Mouse (Mus musculus): ENCODE measurements around the gene Gatad2b. TPM values are rescaled to one million over a fixed set of nuclear protein-coding genes. Genes with fewer than 3 reads are reported as not detected.
A peak's percentile ranks its signal among the peaks of the same experiment; 100 is the strongest.

Gatad2b gene
- polyA plus RNA-seq, 1 experiment = 0.37 TPM

DNA sequence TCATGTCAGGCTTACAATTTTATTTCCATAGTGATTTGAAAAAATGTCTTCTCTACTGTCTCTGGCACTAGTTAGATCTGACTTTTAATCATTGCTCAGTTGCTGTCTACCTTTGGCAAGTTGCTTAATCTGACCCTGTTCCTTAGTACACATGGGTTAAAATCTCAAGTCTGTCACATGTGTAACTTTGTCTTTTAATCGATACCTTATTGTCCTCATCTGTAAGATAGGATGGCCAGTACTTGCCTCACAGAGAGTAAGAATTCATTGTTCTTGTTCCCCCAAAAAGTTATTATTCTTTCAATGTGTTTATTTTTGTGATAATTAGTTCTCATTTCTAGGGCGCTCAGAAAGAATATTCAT lies 1.0 kb upstream of the Gatad2b start:
- Histone ChIP-seq H3K4me1 (ENCODE audit: control insufficient read depth) (peaks cover 43% of the 10 kb centered on the region), H3K27me3 (ENCODE audit: control insufficient read depth) (no peaks in the 10 kb centered on the region), H3K36me3 (ENCODE audit: control insufficient read depth) (peaks cover 16% of the 10 kb centered on the region), H3K9me3 (ENCODE audit: control insufficient read depth, low read length) (no peaks in the 10 kb centered on the region), H3K4me3 (replicated peaks) (peak overlapping the region; percentile 92)
- no peak for TF ChIP-seq GATA1 (IDR thresholded peaks at IDR 0.05; ENCODE audit: low read length)
- TF ChIP-seq TAL1 (IDR thresholded peaks at IDR 0.05; ENCODE audit: low read length) = no peak

DNA sequence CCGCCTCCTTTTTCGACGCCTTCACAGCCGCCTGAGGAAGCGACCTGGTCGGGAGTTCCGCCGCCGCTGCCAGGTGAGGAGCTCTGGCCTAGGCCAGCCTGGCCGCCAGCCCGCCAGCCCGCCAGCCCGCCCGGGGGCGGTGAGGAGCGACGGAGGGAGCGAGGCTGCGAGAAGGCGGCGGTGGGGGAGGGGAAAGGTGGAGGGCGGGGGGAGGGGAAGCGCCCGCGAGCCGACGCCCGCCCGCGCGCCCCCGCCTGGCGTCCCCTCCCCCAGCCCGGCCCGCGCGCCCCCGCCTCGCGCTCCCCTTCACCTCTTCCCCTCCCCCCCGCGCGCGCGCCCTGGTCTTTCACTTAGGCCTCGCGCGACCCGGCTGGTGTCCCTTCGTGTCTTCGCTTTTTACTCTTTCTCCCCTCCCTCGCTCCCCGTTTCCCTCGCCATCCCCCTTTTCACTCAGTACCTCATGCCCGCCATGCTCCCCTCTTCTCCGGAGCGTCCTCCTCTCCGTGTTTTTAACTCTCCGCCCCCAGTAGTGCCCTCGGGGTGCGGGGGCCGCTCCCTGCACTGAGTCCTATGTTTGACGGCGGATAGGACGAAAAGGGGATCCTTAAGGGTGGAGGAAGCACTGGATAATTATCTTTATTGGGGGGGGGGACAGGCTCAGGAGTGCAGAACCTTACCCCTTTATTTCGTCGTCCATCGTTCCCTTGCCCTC lies 530 bp downstream of the Gatad2b start:
- no peak for TF ChIP-seq TAL1 (IDR thresholded peaks at IDR 0.05; ENCODE audit: low read length)
- TF ChIP-seq GATA1 (IDR thresholded peaks at IDR 0.05; ENCODE audit: low read length) = no peak
- peak overlapping the region; percentile 92 for H3K4me3 ChIP-seq (replicated peaks)
- H3K27me3 ChIP-seq (ENCODE audit: control insufficient read depth) = no peaks in the 10 kb centered on the region
- H3K4me1 ChIP-seq (ENCODE audit: control insufficient read depth) = peaks cover 49% of the 10 kb centered on the region
- no peaks in the 10 kb centered on the region for H3K9me3 ChIP-seq (ENCODE audit: control insufficient read depth, low read length)
- H3K36me3 ChIP-seq (ENCODE audit: control insufficient read depth) = peaks cover 24% of the 10 kb centered on the region

DNA sequence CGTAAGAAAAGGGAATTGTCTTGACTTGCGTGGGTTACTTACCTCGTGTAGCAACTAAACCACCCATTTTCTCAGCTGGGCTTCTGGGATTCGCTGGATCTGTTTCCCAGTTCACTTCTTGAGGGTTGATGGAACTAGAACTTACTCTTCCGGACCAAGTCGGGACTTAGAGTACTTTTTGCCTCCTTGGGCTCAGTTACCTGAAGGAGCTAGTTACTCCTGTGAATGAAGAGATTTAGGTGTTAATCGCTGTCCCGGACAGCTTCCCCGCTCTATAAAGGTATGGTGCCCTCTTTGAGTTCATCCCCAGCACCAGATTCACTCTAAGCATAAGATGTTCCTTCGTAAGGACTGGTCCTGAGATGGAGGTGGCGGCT lies 1.1 kb downstream of the Gatad2b start:
- no peaks in the 10 kb centered on the region for H3K9me3 ChIP-seq (ENCODE audit: control insufficient read depth, low read length)
- TF ChIP-seq TAL1 (IDR thresholded peaks at IDR 0.05; ENCODE audit: low read length) (no peak), GATA1 (IDR thresholded peaks at IDR 0.05; ENCODE audit: low read length) (no peak)
- H3K4me1 ChIP-seq (ENCODE audit: control insufficient read depth) = peaks cover 49% of the 10 kb centered on the region
- no peaks in the 10 kb centered on the region for H3K27me3 ChIP-seq (ENCODE audit: control insufficient read depth)
- H3K4me3 ChIP-seq (replicated peaks) = peak overlapping the region; percentile 92
- peaks cover 24% of the 10 kb centered on the region for H3K36me3 ChIP-seq (ENCODE audit: control insufficient read depth)

DNA sequence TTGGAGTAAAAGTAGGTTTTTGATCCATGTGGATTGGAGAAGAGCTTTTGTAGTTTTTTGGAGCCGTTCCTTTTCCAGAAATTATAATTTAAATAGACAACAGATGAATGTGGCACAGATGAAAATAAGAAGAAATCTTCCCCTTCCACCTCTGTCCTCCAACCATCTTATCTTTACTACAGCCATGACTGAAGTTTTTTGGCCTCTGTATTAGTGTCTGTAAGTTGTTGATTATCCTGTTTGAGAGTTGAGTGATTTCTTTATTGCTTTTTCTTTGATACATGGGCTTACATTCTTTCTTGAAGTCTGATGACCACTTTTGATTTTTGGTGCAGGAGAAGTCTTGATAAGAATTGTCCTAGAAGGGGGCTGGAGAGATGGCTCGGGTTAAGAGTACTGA lies 1.7 kb downstream of the Gatad2b start:
- no peaks in the 10 kb centered on the region for H3K9me3 ChIP-seq (ENCODE audit: control insufficient read depth, low read length)
- peaks cover 54% of the 10 kb centered on the region for H3K4me1 ChIP-seq (ENCODE audit: control insufficient read depth)
- no peak for TF ChIP-seq GATA1 (IDR thresholded peaks at IDR 0.05; ENCODE audit: low read length)
- H3K4me3 ChIP-seq (replicated peaks) = peak overlapping the region; percentile 92
- H3K27me3 ChIP-seq (ENCODE audit: control insufficient read depth) = no peaks in the 10 kb centered on the region
- peaks cover 24% of the 10 kb centered on the region for H3K36me3 ChIP-seq (ENCODE audit: control insufficient read depth)

DNA sequence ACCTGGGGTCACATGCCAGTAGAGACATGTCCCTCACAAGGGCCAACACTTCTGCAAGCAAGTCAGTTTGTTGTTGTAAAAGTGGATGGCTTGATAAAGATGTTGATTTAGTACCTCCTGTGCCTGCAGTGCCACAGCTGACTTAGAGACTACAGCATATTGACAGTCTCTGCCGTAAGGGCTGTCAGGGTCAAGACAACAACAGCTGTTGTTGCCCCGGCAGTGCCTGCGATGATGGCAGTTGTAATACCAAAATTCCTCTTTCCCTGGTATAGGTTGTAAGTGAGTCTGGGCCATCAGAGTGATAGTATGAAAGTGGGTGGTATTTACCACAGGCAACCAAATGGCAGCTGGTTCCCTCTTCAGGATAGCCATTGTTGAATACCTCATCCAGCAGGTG lies 12.8 kb downstream of the Gatad2b start:
- no peak for TF ChIP-seq GATA1 (IDR thresholded peaks at IDR 0.05; ENCODE audit: low read length)
- no peak for TF ChIP-seq TAL1 (IDR thresholded peaks at IDR 0.05; ENCODE audit: low read length)
- no peak overlapping the region for H3K4me3 ChIP-seq (replicated peaks)
- H3K36me3 ChIP-seq (ENCODE audit: control insufficient read depth) = peaks cover 16% of the 10 kb centered on the region
- H3K4me1 ChIP-seq (ENCODE audit: control insufficient read depth) = peaks cover 4% of the 10 kb centered on the region
- H3K27me3 ChIP-seq (ENCODE audit: control insufficient read depth) = no peaks in the 10 kb centered on the region
- no peaks in the 10 kb centered on the region for H3K9me3 ChIP-seq (ENCODE audit: control insufficient read depth, low read length)

DNA sequence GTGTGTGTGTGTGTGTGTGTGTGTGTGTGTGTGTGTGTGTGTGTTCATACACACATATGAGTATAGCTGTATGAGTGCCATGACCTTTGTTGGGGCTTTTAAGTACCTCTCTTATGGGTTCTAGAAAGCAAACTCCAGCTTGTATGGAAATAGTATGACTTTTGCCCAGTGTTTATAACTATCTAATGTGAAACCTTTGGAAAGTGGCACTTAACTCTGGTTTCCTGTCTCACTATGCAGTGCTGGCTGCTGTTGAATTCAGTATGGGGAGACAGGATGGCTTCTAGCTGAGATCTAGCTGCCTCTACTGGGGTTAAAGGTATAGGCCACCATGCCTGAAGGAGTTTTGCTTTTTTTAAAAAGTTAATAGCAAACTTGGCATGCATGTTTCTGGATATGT lies 16.6 kb downstream of the Gatad2b start:
- peaks cover 13% of the 10 kb centered on the region for H3K36me3 ChIP-seq (ENCODE audit: control insufficient read depth)

DNA sequence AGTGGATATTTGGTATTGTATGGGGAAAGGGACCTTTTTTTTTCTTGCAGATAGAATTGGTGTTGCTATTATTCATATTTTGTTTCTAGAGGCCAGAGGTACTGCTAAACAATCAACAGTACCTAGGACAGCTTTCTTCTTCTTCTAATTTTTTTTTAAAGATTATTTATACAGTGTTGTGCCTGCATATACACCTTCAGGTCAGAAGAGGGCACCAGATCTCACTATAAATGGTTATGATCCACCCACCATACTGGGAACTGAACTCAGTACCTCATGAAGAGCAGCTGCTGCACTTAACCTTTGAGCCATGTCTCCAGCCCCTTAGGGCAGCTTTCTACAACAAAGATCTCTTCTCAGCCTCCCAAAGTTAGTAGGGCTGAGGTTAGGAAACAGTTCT lies 20.4 kb downstream of the Gatad2b start:
- Histone ChIP-seq H3K36me3 (ENCODE audit: control insufficient read depth) (no peaks in the 10 kb centered on the region; the same call in none of the 2 replicates), H3K27me3 (ENCODE audit: control insufficient read depth) (no peaks in the 10 kb centered on the region), H3K4me1 (ENCODE audit: control insufficient read depth) (peaks cover 5% of the 10 kb centered on the region), H3K9me3 (ENCODE audit: control insufficient read depth, low read length) (no peaks in the 10 kb centered on the region), H3K4me3 (replicated peaks) (no peak overlapping the region)
- TF ChIP-seq TAL1 (IDR thresholded peaks at IDR 0.05; ENCODE audit: low read length) (no peak), GATA1 (IDR thresholded peaks at IDR 0.05; ENCODE audit: low read length) (no peak)

More for the DNA sequence above, 16.6 kb downstream of the Gatad2b start:
- Histone ChIP-seq H3K27me3 (ENCODE audit: control insufficient read depth) (no peaks in the 10 kb centered on the region), H3K9me3 (ENCODE audit: control insufficient read depth, low read length) (no peaks in the 10 kb centered on the region), H3K4me1 (ENCODE audit: control insufficient read depth) (peaks cover 3% of the 10 kb centered on the region; the same call in 1 of the 2 replicates), H3K4me3 (replicated peaks) (no peak overlapping the region)
- TF ChIP-seq GATA1 (IDR thresholded peaks at IDR 0.05; ENCODE audit: low read length) (no peak), TAL1 (IDR thresholded peaks at IDR 0.05; ENCODE audit: low read length) (no peak)

DNA sequence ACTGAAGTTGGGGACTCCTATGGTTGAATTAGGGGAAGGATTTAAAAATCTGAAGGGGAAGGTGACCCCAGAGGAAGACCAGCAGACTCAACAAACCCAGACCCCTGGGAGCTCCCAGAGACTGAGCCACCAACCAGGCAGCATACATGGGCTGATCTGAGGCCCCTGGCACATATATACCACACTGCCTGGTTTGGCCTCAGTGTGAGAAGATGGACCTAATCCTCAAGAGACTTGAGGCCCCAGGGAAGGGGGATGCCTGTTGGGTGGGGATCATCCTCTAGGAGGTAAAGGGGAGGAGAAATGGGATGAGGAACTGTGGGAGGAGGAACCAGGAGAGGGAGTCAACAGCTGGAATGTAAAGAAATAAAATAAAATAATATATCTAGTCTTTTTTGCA lies 21.3 kb downstream of the Gatad2b start:
- Histone ChIP-seq H3K9me3 (ENCODE audit: control insufficient read depth, low read length) (no peaks in the 10 kb centered on the region), H3K4me1 (ENCODE audit: control insufficient read depth) (peaks cover 9% of the 10 kb centered on the region), H3K36me3 (ENCODE audit: control insufficient read depth) (no peaks in the 10 kb centered on the region; the same call in none of the 2 replicates), H3K4me3 (replicated peaks) (no peak overlapping the region), H3K27me3 (ENCODE audit: control insufficient read depth) (no peaks in the 10 kb centered on the region)
- TF ChIP-seq TAL1 (IDR thresholded peaks at IDR 0.05; ENCODE audit: low read length) (no peak), GATA1 (IDR thresholded peaks at IDR 0.05; ENCODE audit: low read length) (no peak)

DNA sequence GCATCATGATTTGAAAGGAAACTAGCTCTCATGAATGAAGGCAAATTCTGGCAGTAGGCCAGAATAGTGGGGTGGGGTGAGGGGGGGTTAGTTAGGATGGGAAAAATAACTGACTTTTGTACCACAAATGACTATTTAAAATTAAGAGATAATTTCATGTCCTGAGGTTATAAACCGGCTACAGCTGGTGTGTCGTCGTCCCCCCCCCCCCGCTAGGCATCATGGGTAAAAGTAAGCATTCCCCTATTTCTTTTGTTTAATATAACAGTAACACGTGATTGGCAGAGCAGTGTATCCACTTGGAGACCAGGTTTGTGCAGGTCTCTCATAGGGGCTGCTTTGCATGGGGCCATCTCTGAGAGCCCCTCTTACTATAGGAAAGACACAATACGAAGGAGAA lies 29.3 kb downstream of the Gatad2b start:
- H3K27me3 ChIP-seq (ENCODE audit: control insufficient read depth) = no peaks in the 10 kb centered on the region
- H3K4me1 ChIP-seq (ENCODE audit: control insufficient read depth) = peaks cover 9% of the 10 kb centered on the region
- H3K4me3 ChIP-seq (replicated peaks) = no peak overlapping the region
- H3K9me3 ChIP-seq (ENCODE audit: control insufficient read depth, low read length) = no peaks in the 10 kb centered on the region
- TF ChIP-seq GATA1 (IDR thresholded peaks at IDR 0.05; ENCODE audit: low read length) (no peak), TAL1 (IDR thresholded peaks at IDR 0.05; ENCODE audit: low read length) (no peak)
- H3K36me3 ChIP-seq (ENCODE audit: control insufficient read depth) = peaks cover 3% of the 10 kb centered on the region

DNA sequence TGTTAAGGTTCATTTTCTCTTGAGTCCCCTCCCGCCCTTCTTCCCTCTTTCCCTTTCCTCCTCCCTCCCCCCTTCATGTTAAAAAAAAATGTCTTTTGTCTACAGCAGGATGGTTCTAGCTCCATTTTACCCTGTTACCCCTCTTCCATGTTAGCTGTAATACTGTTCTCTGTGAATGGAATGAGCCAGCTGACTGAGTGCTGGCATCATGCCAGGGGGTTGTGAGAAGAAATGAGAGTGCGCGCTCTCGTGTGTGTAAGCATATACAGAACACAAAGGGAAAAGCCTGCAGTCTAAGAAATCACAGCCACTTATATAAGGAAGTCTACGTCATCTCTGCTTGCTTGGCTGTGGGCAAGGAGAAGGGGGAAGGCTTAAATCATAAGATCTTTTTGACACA lies 30.1 kb downstream of the Gatad2b start:
- Histone ChIP-seq H3K9me3 (ENCODE audit: control insufficient read depth, low read length) (no peaks in the 10 kb centered on the region), H3K36me3 (ENCODE audit: control insufficient read depth) (peaks cover 3% of the 10 kb centered on the region), H3K27me3 (ENCODE audit: control insufficient read depth) (no peaks in the 10 kb centered on the region), H3K4me1 (ENCODE audit: control insufficient read depth) (peaks cover 7% of the 10 kb centered on the region), H3K4me3 (replicated peaks) (no peak overlapping the region)
- TF ChIP-seq GATA1 (IDR thresholded peaks at IDR 0.05; ENCODE audit: low read length) (no peak), TAL1 (IDR thresholded peaks at IDR 0.05; ENCODE audit: low read length) (no peak)

Data from erythroblast, embryonic 14.5 days (primary cell).